Mouse (Mus musculus): ENCODE measurements at regions not wholly inside any gene's neighbourhood (a gene's known extent, or its start where the extent isn't known, plus 50 kb on each side); places are given as distances from the start of the nearest gene placed in this dataset.

DNA sequence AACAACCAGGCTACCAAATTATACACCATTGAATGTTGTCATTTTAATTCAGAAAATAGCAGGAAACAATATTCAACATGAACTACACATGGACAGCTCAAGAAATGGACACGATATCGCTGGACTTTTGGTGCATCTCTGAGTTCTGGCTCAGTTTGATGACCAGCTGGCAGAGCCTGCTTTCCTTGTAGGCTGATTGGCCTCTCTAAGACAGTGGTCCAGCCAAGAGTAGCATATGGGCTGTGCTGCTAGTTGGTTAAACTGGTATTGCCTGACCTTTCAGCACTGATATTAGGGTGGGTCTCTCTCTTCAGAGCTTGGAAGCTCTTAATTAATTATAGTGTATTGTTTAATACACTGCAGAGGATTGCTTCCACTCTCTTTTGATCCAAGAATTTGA, 705.8 kb upstream of the Ddx18 start:
- DNase-seq (ENCODE audit: low spot score in 2 of 2): no peak

GRCm38 (mm10) chr1:122243031-122243430, 675.2 kb upstream of the Ddx18 start:
- no peak for DNase-seq (ENCODE audit: low spot score in 2 of 2)

- no peak for DNase-seq (ENCODE audit: low spot score in 2 of 2)
Observed at GRCm38 (mm10) chr1:122241511-122241910, 673.7 kb upstream of the Ddx18 start.

- no peak for DNase-seq (ENCODE audit: low spot score in 2 of 2)
Observed at GRCm38 (mm10) chr1:122230442-122230841, 662.7 kb upstream of the Ddx18 start.

GRCm38 (mm10) chr1:122212484-122212883, 644.7 kb upstream of the Ddx18 start:
- DNase-seq (ENCODE audit: low spot score in 2 of 2): peak; percentile 11 to 33

- no peak for DNase-seq (ENCODE audit: low spot score in 2 of 2)
Observed at GRCm38 (mm10) chr1:122208619-122209018, 640.8 kb upstream of the Ddx18 start.

- no peak for DNase-seq (ENCODE audit: low spot score in 2 of 2)
Observed at GRCm38 (mm10) chr1:122169547-122169946, 601.8 kb upstream of the Ddx18 start.

- no peak for DNase-seq (ENCODE audit: low spot score in 2 of 2)
Observed at GRCm38 (mm10) chr1:122161798-122162197, 594.0 kb upstream of the Ddx18 start.

DNA sequence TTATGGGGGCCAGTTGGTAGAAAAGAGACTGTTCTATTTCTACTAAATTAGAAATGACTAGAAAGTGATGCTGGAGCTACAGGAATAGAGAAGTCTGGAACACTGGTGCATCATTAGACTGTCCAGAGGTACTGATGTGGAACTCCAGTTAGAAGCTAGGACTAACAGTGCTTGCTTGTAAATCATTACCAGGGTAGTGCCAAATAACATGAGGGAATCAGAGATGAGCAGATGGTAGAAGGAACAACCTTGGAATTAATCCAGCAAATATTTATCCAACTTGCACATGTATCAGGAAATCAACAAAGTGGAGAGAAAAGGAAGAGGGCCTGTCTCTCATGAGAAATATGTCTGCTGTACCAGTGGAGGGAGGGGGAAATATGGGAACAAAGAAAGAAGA, 573.6 kb upstream of the Ddx18 start:
- no peak for DNase-seq (ENCODE audit: low spot score in 2 of 2)

- no peak for DNase-seq (ENCODE audit: low spot score in 2 of 2)
Observed at GRCm38 (mm10) chr1:122123954-122124353, 556.2 kb upstream of the Ddx18 start.

- no peak for DNase-seq (ENCODE audit: low spot score in 2 of 2)
Observed at GRCm38 (mm10) chr1:122095726-122096125, 527.9 kb upstream of the Ddx18 start.

DNA sequence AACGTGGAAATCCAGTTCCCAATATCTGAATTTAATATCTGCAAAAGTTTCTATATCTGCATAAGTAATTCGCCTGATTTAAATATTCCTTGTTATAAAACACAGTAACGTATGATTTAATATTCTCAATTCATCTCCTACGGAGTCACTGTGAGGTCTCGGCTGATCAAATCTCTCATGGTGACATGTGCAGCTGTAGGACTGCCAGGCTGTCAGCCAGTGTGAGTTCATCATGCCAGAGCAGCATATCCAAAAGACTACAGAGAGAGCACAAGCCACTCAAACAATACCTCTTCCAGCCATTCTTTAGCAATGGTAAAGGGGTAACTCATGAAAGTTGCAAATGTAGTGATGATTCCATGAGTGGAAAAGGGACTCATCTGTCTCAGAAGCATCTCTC, 514.7 kb upstream of the Ddx18 start:
- DNase-seq (ENCODE audit: low spot score in 2 of 2): no peak

- DNase-seq (ENCODE audit: low spot score in 2 of 2): no peak
Observed at GRCm38 (mm10) chr1:122076085-122076484, 508.3 kb upstream of the Ddx18 start.

DNA sequence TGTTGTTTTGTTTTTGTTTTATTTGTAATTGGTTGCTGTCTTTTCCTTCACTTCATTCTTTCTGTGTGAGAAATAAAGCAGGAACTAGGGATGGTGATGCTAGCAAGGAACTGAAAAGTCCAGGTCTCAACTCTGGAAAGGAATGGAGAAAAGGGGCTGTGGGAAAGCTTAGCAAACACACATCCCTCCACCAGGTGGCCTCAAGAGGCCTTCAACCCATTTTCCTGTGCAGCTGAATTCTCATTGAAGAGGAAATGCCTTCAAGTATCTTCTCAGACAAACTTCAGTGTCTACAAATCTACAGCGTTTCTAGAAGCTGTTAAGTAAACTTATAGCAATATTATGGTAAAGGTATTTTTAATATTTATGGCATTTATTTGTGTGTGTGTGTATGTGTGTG, 487.4 kb upstream of the Ddx18 start:
- DNase-seq (ENCODE audit: low spot score in 2 of 2): no peak

- DNase-seq (ENCODE audit: low spot score in 2 of 2): no peak
Observed at GRCm38 (mm10) chr1:122048112-122048725, 480.4 kb upstream of the Ddx18 start.

DNA sequence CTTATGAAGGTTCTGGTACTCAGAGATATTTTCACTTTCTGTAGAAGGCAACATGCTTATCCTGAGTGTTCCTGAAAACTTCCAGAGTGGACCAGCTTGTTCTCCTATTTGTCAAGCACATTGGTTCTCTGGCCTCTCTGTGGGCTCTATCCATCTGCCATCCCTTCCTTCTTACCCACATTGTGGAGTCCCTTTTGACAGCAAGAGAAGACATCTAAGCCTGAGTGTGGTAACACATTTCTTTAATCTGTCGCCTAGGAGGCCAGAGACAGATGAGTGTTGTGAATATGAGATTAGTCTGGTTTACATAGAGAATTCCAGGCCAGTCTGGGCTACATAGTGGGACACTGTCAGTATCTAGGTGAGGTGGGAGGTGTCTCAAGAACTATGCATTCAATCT, 476.1 kb upstream of the Ddx18 start:
- peak in 1 of 2 experiments; percentile 13 for DNase-seq (ENCODE audit: low spot score in 2 of 2)

DNA sequence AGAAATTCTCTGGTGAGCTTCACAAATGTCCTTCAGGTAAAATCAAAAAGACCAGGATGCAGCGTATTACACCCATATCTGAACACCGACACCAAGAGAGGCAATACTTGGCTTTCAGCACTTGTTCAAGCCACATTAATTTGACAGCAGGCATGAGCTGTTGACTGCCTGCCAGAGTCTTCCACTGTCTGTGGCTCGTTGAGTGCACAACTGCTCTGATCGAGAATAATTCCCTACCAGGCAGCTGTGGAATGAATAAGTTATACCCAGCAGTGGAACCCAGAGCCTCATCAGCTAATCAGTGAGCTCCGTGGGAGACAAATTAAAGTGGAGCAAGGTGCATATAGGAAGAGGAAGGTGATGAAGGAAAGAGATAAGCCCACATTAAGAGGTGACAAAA, 475.3 kb upstream of the Ddx18 start:
- no peak for DNase-seq (ENCODE audit: low spot score in 2 of 2)

- no peak for DNase-seq (ENCODE audit: low spot score in 2 of 2)
Observed at GRCm38 (mm10) chr1:122007749-122008148, 440.0 kb upstream of the Ddx18 start.

GRCm38 (mm10) chr1:121996461-121996860, 428.7 kb upstream of the Ddx18 start:
- DNase-seq (ENCODE audit: low spot score in 2 of 2): no peak

DNA sequence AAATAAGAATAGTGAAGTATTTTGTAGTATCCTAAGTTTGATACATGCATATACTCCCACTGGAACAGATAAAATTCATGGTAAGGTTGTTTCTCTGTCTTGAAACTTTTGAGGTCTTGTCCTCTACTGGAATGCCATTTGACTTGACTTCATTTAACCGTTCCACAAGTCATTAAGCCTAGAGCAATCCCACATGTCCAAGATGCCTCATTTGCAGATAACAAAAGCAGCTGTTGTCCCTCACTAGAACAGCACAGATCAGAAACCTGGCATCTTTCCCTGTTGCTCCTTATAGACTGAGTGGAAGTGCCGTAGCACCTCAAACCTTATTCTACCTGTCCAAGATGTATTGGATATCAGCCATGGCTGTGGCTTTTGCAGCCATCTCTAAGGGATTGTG, 422.9 kb upstream of the Ddx18 start:
- DNase-seq (ENCODE audit: low spot score in 2 of 2): no peak

DNA sequence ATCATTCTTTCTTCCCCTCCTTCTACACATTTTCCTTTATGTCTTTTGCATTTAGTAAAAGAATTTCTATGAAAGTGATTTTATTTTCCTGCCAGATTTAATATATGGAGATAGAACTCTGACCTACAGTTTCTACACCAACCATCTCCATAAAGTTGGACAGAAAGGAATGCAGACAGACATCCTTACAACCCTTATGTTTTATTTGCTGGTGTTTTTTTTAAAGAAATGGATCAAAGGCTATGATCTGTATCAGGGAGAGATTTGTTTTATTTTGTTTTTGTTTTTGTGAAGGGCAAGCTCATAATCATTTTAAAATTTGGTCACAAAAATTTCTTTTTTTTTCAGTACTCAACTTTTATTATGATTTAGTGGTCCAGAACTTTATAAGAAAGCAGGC, 391.2 kb upstream of the Ddx18 start:
- no peak for DNase-seq (ENCODE audit: low spot score in 2 of 2)

DNA sequence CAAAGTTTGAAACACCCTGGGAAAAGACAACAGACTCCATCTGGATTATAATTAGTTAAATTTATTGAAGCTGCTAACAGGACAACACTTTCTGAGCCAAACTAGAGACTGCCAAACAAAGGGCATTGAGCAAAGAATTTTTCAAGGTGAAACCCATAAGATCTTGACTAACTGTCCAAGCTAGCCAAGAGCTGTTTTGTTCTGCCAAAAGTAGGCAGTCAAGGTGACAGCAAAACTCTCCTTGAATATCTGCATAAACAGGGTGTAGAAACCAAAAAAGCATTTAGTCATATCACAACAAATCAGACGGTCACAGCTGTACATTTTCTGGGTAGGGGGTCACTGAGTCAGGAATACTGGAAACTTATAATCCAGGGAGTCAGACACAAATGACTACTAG, 368.1 kb upstream of the Ddx18 start:
- DNase-seq (ENCODE audit: low spot score in 2 of 2): no peak
